Mouse (Mus musculus) kidney, postnatal 0 days (tissue): Measurements from ENCODE around the gene Best1. TPM values are rescaled to one million over a fixed set of nuclear protein-coding genes. Genes with fewer than 3 reads are reported as not detected.
A peak's percentile ranks its signal among the peaks of the same experiment; 100 is the strongest.

Experiments used
- ATAC-seq: fragments of 200-750 bp; cut with Nextera tagmentation; replicated peaks from 2 replicates; pipeline ENCODE4 v1.8.0; 2017; ENCODE audit warnings: low read depth, moderate number of reproducible peaks, moderate TSS enrichment, moderate library complexity; ENCODE audit not compliant: low FRiP score
- DNase-seq: peaks from one replicate; pipeline ENCODE4 v3.0.0-alpha.2; 2016; ENCODE audit warnings: low spot score
- H3K27ac ChIP-seq: fragments of 300-500 bp; sonication (generic); 2 replicates; pipeline ENCODE4 v1.5.1; 2014; ENCODE audit warnings: mild to moderate bottlenecking
- H3K27me3 ChIP-seq: fragments of 300-500 bp; sonication (generic); 2 replicates; pipeline ENCODE4 v1.6.1; 2014; ENCODE audit warnings: low read length, mixed read lengths; ENCODE audit not compliant: insufficient read depth
- H3K36me3 ChIP-seq: fragments of 300-500 bp; sonication (generic); 2 replicates; pipeline ENCODE4 v1.6.1; 2014; ENCODE audit warnings: low read length, mixed read lengths; ENCODE audit not compliant: insufficient read depth
- H3K4me1 ChIP-seq: fragments of 300-500 bp; sonication (generic); replicated peaks from 2 replicates; pipeline ENCODE4 v1.6.1; 2014; ENCODE audit warnings: antibody characterized with exemption, low read length, mixed read lengths; ENCODE audit not compliant: insufficient read depth
- H3K4me2 ChIP-seq: fragments of 300-500 bp; sonication (generic); 2 replicates; pipeline ENCODE4 v1.6.1; 2014; ENCODE audit warnings: mild to moderate bottlenecking, low read length, moderate library complexity, mixed read lengths
- H3K4me3 ChIP-seq: fragments of 300-500 bp; sonication (generic); replicated peaks from 2 replicates; pipeline ENCODE4 v1.5.1; 2014; ENCODE audit warnings: low read depth, low read length
- H3K9ac ChIP-seq: fragments of 300-500 bp; sonication (generic); 2 replicates; pipeline ENCODE4 v1.6.1; 2014; ENCODE audit warnings: low read depth, low read length
- H3K9me3 ChIP-seq: fragments of 300-500 bp; sonication (generic); replicated peaks from 2 replicates; pipeline ENCODE4 v1.6.1; 2016; ENCODE audit warnings: low read length, inconsistent platforms, mixed read lengths
- CTCF ChIP-seq: IDR thresholded peaks from 2 replicates; pipeline ENCODE4 v1.5.1; 2016; ENCODE audit warnings: antibody characterized with exemption, low read depth, mild to moderate bottlenecking, moderate library complexity
- WGBS: fragments of 180-500 bp; shearing (Covaris S2); extraction: QIAGEN DNeasy Blood & Tissue Kit; methylation state at CpG from one replicate; pipeline ENCODE4 v1.1.7; 2014; 5-methylcytosine and 5-hydroxymethylcytosine counted together
- polyA plus RNA-seq: library from polyadenylated mRNA; unstranded; fragments of >200 nt; fragmentation: Nextera tagmentation; extraction: Ambion mirVana; gene quantifications from 2 replicates; pipeline ENCODE4 v1.2.1, GENCODE M21; 2015

Gene Best1
- polyA plus RNA-seq, 1 experiment from 2014 or later: 3.3 TPM

GRCm38 (mm10) chr19:10013348-10013747, 11.9 kb upstream of the Best1 start:
- H3K4me3 ChIP-seq: no peak overlapping the region
- H3K4me1 ChIP-seq: peaks cover 10% of the 10 kb centered on the region
- H3K9ac ChIP-seq: no peak overlapping the region
- 18% methylated on average over 3 of the region's 3 CpGs for WGBS
- TF ChIP-seq CTCF: no peak
- no peaks in the 10 kb centered on the region for H3K36me3 ChIP-seq
- peak overlapping the region; percentile 88 for H3K27ac ChIP-seq
- no peaks in the 10 kb centered on the region for H3K27me3 ChIP-seq
- no peaks in the 10 kb centered on the region for H3K9me3 ChIP-seq
- no peak overlapping the region for H3K4me2 ChIP-seq
- ATAC-seq (no peak), DNase-seq (no peak)

GRCm38 (mm10) chr19:10012827-10013278, 11.4 kb upstream of the Best1 start:
- TF ChIP-seq CTCF: no peak

GRCm38 (mm10) chr19:10011408-10011807, 10.0 kb upstream of the Best1 start:
- H3K4me3 ChIP-seq: no peak overlapping the region
- no peaks in the 10 kb centered on the region for H3K27me3 ChIP-seq
- no peaks in the 10 kb centered on the region for H3K9me3 ChIP-seq
- 72% methylated on average over 1 of the region's 1 CpGs for WGBS
- no peak overlapping the region for H3K4me2 ChIP-seq
- no peaks in the 10 kb centered on the region for H3K36me3 ChIP-seq
- no peak overlapping the region for H3K27ac ChIP-seq
- no peak overlapping the region for H3K9ac ChIP-seq
- ATAC-seq (no peak), DNase-seq (no peak)
- H3K4me1 ChIP-seq: peaks cover 9% of the 10 kb centered on the region
- TF ChIP-seq CTCF: no peak

More at GRCm38 (mm10) chr19:10012827-10013278, 11.4 kb upstream of the Best1 start:
- Histone ChIP-seq H3K36me3 (no peaks in the 10 kb centered on the region), H3K4me1 (peaks cover 9% of the 10 kb centered on the region), H3K9ac (0 out of 2 replicates have a peak overlapping the region, but pooled peaks have one; percentile 24), H3K4me2 (no peak overlapping the region), H3K4me3 (no peak overlapping the region), H3K27me3 (no peaks in the 10 kb centered on the region), H3K27ac (peak overlapping the region; percentile 88), H3K9me3 (no peaks in the 10 kb centered on the region)
- ATAC-seq (peak; percentile 64), DNase-seq (peak; percentile 96)
- WGBS: 7% methylated on average over 6 of the region's 6 CpGs

- no peak overlapping the region for H3K4me2 ChIP-seq
- no peaks in the 10 kb centered on the region for H3K36me3 ChIP-seq
- TF ChIP-seq CTCF: no peak
- H3K9ac ChIP-seq: no peak overlapping the region
- H3K27ac ChIP-seq: no peak overlapping the region
- 81% methylated on average over 1 of the region's 1 CpGs for WGBS
- no peaks in the 10 kb centered on the region for H3K27me3 ChIP-seq
- H3K4me3 ChIP-seq: no peak overlapping the region
- DNase-seq: no peak
- H3K9me3 ChIP-seq: no peaks in the 10 kb centered on the region
- H3K4me1 ChIP-seq: no peaks in the 10 kb centered on the region
- no peak for ATAC-seq
Observed at GRCm38 (mm10) chr19:10003696-10004095, 2.3 kb upstream of the Best1 start.

- DNase-seq (peak; percentile 90), ATAC-seq (0 out of 2 replicates have a peak, but pooled peaks have one; percentile 25)
- WGBS: 20% methylated on average over 3 of the region's 3 CpGs
- Histone ChIP-seq H3K9ac (no peak overlapping the region), H3K36me3 (no peaks in the 10 kb centered on the region), H3K9me3 (no peaks in the 10 kb centered on the region), H3K4me3 (no peak overlapping the region), H3K4me2 (no peak overlapping the region), H3K27me3 (no peaks in the 10 kb centered on the region), H3K4me1 (no peaks in the 10 kb centered on the region), H3K27ac (no peak overlapping the region)
- TF ChIP-seq CTCF: peak; percentile 93
Observed at GRCm38 (mm10) chr19:10000330-10000729, 1.1 kb downstream of the Best1 start.

- no peaks in the 10 kb centered on the region for H3K27me3 ChIP-seq
- no peak overlapping the region for H3K9ac ChIP-seq
- H3K4me2 ChIP-seq: no peak overlapping the region
- no peaks in the 10 kb centered on the region for H3K9me3 ChIP-seq
- ATAC-seq (no peak), DNase-seq (no peak)
- no peaks in the 10 kb centered on the region for H3K4me1 ChIP-seq
- no peak for TF ChIP-seq CTCF
- no peaks in the 10 kb centered on the region for H3K36me3 ChIP-seq
- 66% methylated on average over 13 of the region's 13 CpGs for WGBS
- H3K27ac ChIP-seq: no peak overlapping the region
- H3K4me3 ChIP-seq: no peak overlapping the region
Observed at GRCm38 (mm10) chr19:9998736-9999486, 2.5 kb downstream of the Best1 start.
